Mouse (Mus musculus) bone marrow macrophage, adult 2 months (primary cell): ENCODE results near the gene Rasl11b.

Experiments used
- CTCF ChIP-seq: IDR thresholded peaks from 2 replicates; pipeline ENCODE4 v1.5.1; 2012; ENCODE audit warnings: low read depth, mild to moderate bottlenecking, low read length, moderate library complexity
- POLR2A ChIP-seq: IDR thresholded peaks from 2 replicates; pipeline ENCODE4 v1.6.1; 2012; ENCODE audit warnings: mild to moderate bottlenecking, low read depth, low read length, borderline replicate concordance

- TF ChIP-seq POLR2A (no peak), CTCF (no peak)
These were observed 51.9 kb downstream of the Rasl11b start for GRCm38 (mm10) chr5:74246971-74247370.
